Mouse (Mus musculus): ENCODE measurements at regions not wholly inside any gene's neighbourhood (a gene's known extent, or its start where the extent isn't known, plus 50 kb on each side); places are given as distances from the start of the nearest gene placed in this dataset.

- Histone ChIP-seq H3K27ac (no peak overlapping the region), H3K4me3 (replicated peaks) (no peak overlapping the region), H3K4me1 (0 out of 2 replicates have a peak, but pooled peaks cover 3% of the 10 kb centered on the region), H3K9me3 (replicated peaks) (no peaks in the 10 kb centered on the region), H3K9ac (no peak overlapping the region), H3K36me3 (no peaks in the 10 kb centered on the region), H3K27me3 (no peaks in the 10 kb centered on the region), H3K4me2 (no peak overlapping the region)
- 45% methylated on average over 1 of the region's 1 CpGs for whole genome bisulfite sequencing
- no peak for ATAC-seq (replicated peaks; ENCODE audit: low FRiP score)
Measured at GRCm38 (mm10) chr2:51222851-51223250, 73.9 kb upstream of the Rnd3 start.

- Histone ChIP-seq H3K27ac (no peak overlapping the region; the same call in 1 of the 2 replicates), H3K9me3 (replicated peaks) (no peaks in the 10 kb centered on the region), H3K9ac (no peak overlapping the region), H3K4me1 (0 out of 2 replicates have a peak, but pooled peaks cover 3% of the 10 kb centered on the region), H3K36me3 (no peaks in the 10 kb centered on the region), H3K27me3 (no peaks in the 10 kb centered on the region), H3K4me2 (no peak overlapping the region), H3K4me3 (replicated peaks) (no peak overlapping the region)
- 56% methylated on average over 6 of the region's 6 CpGs for WGBS
- no peak for ATAC-seq (replicated peaks; ENCODE audit: low FRiP score)
Measured at GRCm38 (mm10) chr2:51219714-51220113, 70.8 kb upstream of the Rnd3 start.

- Histone ChIP-seq H3K27me3 (no peaks in the 10 kb centered on the region), H3K27ac (0 out of 2 replicates have a peak overlapping the region, but pooled peaks have one; percentile 8)
- ATAC-seq (replicated peaks; ENCODE audit: low FRiP score), result peak; percentile 56
Measured at GRCm38 (mm10) chr2:51207150-51208022, 58.5 kb upstream of the Rnd3 start.

GRCm38 (mm10) chr2:51206332-51206731, 57.4 kb upstream of the Rnd3 start:
- no peak for ATAC-seq (replicated peaks; ENCODE audit: low FRiP score)
- Histone ChIP-seq H3K9ac (no peak overlapping the region), H3K4me1 (peaks cover 9% of the 10 kb centered on the region), H3K9me3 (replicated peaks) (no peaks in the 10 kb centered on the region), H3K4me3 (replicated peaks) (no peak overlapping the region), H3K27ac (no peak overlapping the region), H3K27me3 (no peaks in the 10 kb centered on the region), H3K4me2 (no peak overlapping the region), H3K36me3 (no peaks in the 10 kb centered on the region)
- 21% methylated on average over 4 of the region's 4 CpGs for WGBS

More at GRCm38 (mm10) chr2:51207150-51208022, 58.5 kb upstream of the Rnd3 start:
- no peak overlapping the region for H3K4me3 ChIP-seq (replicated peaks)
- no peak overlapping the region for H3K9ac ChIP-seq
- no peaks in the 10 kb centered on the region for H3K36me3 ChIP-seq
- peaks cover 9% of the 10 kb centered on the region for H3K4me1 ChIP-seq
- H3K9me3 ChIP-seq (replicated peaks), result no peaks in the 10 kb centered on the region
- 16% methylated on average over 7 of the region's 7 CpGs for WGBS
- no peak overlapping the region for H3K4me2 ChIP-seq

Measured in kidney, embryonic 15.5 days (tissue).